Mouse (Mus musculus): ENCODE results near the gene Cd2ap. TPM values are rescaled to one million over a fixed set of nuclear protein-coding genes. Genes with fewer than 3 reads are reported as not detected.

The Cd2ap gene
- 87.9 to 97.5 TPM (median 93.7 TPM) in 4 replicates for total RNA-seq (2023; ENCODE audit: inconsistent age)

GRCm38 (mm10) chr17:42876001-42876903 lies at the start of gene Cd2ap:
Gene Cd2ap, minus strand, starts transcription at chr17:42876665.

Other genes with a start within 250 kb of the Cd2ap start
- not detected in 4 replicates for gene Adgrf4, start 184.4 kb downstream of the Cd2ap start, total RNA-seq (2023; ENCODE audit: inconsistent age)
- gene Adgrf2, start 134.5 kb downstream of the Cd2ap start, total RNA-seq (2023; ENCODE audit: inconsistent age) = not detected in 4 replicates
- gene Tnfrsf21, start 139.9 kb upstream of the Cd2ap start, total RNA-seq (2023; ENCODE audit: inconsistent age) = 9.2 to 10.7 TPM (median 9.8 TPM) in 4 replicates